Mouse (Mus musculus) liver, postnatal 0 days (tissue): ENCODE measurements at regions not wholly inside any gene's neighbourhood (a gene's known extent, or its start where the extent isn't known, plus 50 kb on each side); places are given as distances from the start of the nearest gene placed in this dataset.

ENCODE experiments used
- CTCF ChIP-seq: sonication (generic); IDR thresholded peaks from 2 replicates; pipeline ENCODE4 v1.5.1; 2016; ENCODE audit warnings: antibody characterized with exemption, low read depth
- EP300 ChIP-seq: IDR thresholded peaks from 2 replicates; pipeline ENCODE4 v1.6.1; 2016; ENCODE audit warnings: antibody characterized with exemption, low read depth, mild to moderate bottlenecking

DNA sequence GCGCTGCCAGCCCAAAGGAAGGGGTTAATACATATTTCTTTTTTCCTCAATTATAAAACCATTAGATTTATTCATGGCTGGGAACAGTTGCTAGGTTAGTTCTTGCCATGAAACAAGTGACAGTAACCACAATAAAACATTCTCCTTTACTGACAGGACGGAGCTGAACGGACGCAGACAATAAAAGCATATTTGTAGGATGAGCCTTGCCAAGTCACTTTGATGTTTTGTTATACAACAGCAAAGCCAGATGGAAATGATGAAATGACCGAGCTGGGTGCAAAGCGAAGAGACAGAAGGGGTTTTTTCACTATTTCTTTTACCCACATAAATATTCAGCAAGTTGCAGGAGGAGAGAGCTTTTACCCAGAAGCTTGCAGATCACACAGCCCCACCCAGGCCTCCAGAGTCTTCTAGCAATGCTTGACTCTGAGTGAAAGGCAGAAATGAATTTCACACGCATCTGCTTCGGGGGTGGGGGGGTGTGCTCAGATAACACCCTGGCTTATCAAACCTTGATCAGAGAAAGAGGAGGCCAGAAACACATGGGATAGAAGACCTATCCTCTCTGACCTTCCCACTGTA lies 395.3 kb downstream of the Mtx2 start:
- TF ChIP-seq CTCF (no peak), EP300 (no peak)
